Mouse (Mus musculus) myocyte (in vitro differentiated cells): Measurements from ENCODE around the gene Gramd1b. TPM values are rescaled to one million over a fixed set of nuclear protein-coding genes. Genes with fewer than 3 reads are reported as not detected.

Experiments used
- H3K27me3 ChIP-seq: one replicate; pipeline ENCODE4 v1.6.1; 2011; ENCODE audit not compliant: control insufficient read depth, insufficient read depth, insufficient read length
- H3K36me3 ChIP-seq: one replicate; pipeline ENCODE4 v1.6.1; 2011; ENCODE audit not compliant: control insufficient read depth, insufficient read depth
- H3K4me2 ChIP-seq: one replicate; pipeline ENCODE4 v1.6.1; 2011; ENCODE audit warnings: low read depth, control low read depth
- H3K4me3 ChIP-seq: one replicate; pipeline ENCODE4 v1.5.1; 2011; ENCODE audit warnings: mild to moderate bottlenecking, control low read depth, moderate library complexity
- H3K79me2 ChIP-seq: one replicate; pipeline ENCODE4 v1.6.1; 2011; ENCODE audit not compliant: control insufficient read depth, insufficient read depth
- H3ac ChIP-seq: one replicate; pipeline ENCODE4 v1.6.1; 2011; ENCODE audit not compliant: control insufficient read depth, insufficient read length
- CEBPB ChIP-seq: IDR thresholded peaks from 2 replicates; pipeline ENCODE4 v1.6.1; 2011; ENCODE audit warnings: mild to moderate bottlenecking, moderate library complexity; ENCODE audit not compliant: poor library complexity, insufficient read depth, severe bottlenecking
- E2F4 ChIP-seq: IDR thresholded peaks from one replicate; pipeline ENCODE4 v1.6.1; 2011; ENCODE audit warnings: mild to moderate bottlenecking, control low read depth, moderate library complexity; ENCODE audit not compliant: insufficient read depth
- MAX ChIP-seq: IDR thresholded peaks from one replicate; pipeline ENCODE4 v1.6.1; 2011; ENCODE audit warnings: low read depth, mild to moderate bottlenecking, control low read depth
- MYOD1 ChIP-seq, 3 experiments: IDR thresholded peaks; one replicate each; pipeline ENCODE4 v1.6.1; 2011; ENCODE audit warnings: control low read depth in 2 of 3, low read depth in 2 of 3, mild to moderate bottlenecking in 2 of 3, moderate library complexity in 1 of 3; ENCODE audit not compliant: insufficient read length in 2 of 3, control insufficient read depth in 1 of 3
- MYOG ChIP-seq, 3 experiments: IDR thresholded peaks; one replicate each; pipeline ENCODE4 v1.6.1; 2011; ENCODE audit warnings: control low read depth in 2 of 3, low read depth in 2 of 3, mild to moderate bottlenecking in 2 of 3; ENCODE audit not compliant: insufficient read length in 2 of 3, control insufficient read depth in 1 of 3, insufficient read depth in 1 of 3
- POLR2A ChIP-seq: IDR thresholded peaks from one replicate; pipeline ENCODE4 v1.6.1; 2011; ENCODE audit warnings: low read depth, mild to moderate bottlenecking, control low read depth, moderate library complexity; ENCODE audit not compliant: insufficient read length
- POLR2AphosphoS2 ChIP-seq: IDR thresholded peaks from one replicate; pipeline ENCODE4 v1.6.1; 2011; ENCODE audit warnings: low read depth, control low read depth; ENCODE audit not compliant: insufficient read length
- REST ChIP-seq: IDR thresholded peaks from one replicate; pipeline ENCODE4 v1.6.1; 2011; ENCODE audit warnings: mild to moderate bottlenecking, control low read depth, moderate library complexity; ENCODE audit not compliant: insufficient read depth, insufficient read length
- SRF ChIP-seq: IDR thresholded peaks from one replicate; pipeline ENCODE4 v1.6.1; 2011; ENCODE audit warnings: low read depth; ENCODE audit not compliant: control insufficient read depth, insufficient read length
- TCF12 ChIP-seq: IDR thresholded peaks from one replicate; pipeline ENCODE4 v1.6.1; 2011; ENCODE audit warnings: mild to moderate bottlenecking, control low read depth; ENCODE audit not compliant: poor library complexity, insufficient read depth, severe bottlenecking
- TCF3 ChIP-seq: IDR thresholded peaks from one replicate; pipeline ENCODE4 v1.6.1; 2011; ENCODE audit warnings: low read depth, control low read depth; ENCODE audit not compliant: insufficient read length
- USF1 ChIP-seq: IDR thresholded peaks from one replicate; pipeline ENCODE4 v1.6.1; 2011; ENCODE audit warnings: low read depth, mild to moderate bottlenecking, control low read depth, moderate library complexity
- polyA plus RNA-seq: library from polyadenylated mRNA; unstranded; fragments of >200 nt; fragmentation: generic; extraction: Trizol; gene quantifications from one replicate; pipeline ENCODE4 v1.2.1, GENCODE M21; 2012; ENCODE audit warnings: missing spikeins

The Gramd1b gene
- polyA plus RNA-seq, 1 experiment, result 33.9 TPM

DNA sequence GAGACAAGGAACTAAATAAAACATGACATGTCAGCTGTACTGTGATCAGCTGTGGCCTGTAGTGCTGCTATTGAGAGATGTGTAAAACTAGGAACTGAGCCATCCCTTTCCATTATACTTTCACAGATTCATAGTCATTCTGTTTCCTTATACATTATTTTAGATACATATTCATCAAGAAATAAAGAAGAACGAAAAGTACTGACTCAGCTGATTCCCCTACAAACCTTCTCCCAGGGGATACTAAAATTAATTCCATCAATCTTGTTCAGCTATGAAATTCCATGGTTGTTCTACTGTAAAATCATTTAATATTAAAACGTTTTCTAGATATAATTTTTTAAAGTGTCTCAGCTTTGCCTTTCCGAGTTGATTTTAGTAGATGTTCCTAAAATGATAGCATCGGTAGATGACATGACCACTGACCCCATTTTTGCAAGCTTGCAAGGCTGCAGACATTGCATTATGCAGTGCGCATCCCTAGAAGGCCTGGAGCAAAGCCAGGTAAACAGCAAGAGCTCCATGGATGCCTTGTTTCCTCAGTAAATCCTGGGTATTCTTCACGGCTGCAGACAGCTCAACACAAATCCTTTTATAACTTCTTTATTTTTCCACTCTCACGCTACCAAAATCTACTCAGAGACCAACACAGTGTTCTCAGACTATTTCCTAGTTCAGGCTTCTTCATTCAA is 285.1 kb downstream of the Gramd1b start:
- Histone ChIP-seq H3K27me3 (peaks cover 4% of the 10 kb centered on the region), H3K4me2 (no peak overlapping the region), H3K36me3 (no peaks in the 10 kb centered on the region), H3ac (no peak overlapping the region), H3K4me3 (no peak overlapping the region), H3K79me2 (no peaks in the 10 kb centered on the region)
- TF ChIP-seq MYOG (IDR thresholded peaks at IDR 0.05; ENCODE audit: control insufficient read depth in 1 of 3, insufficient read depth in 1 of 3, insufficient read length in 2 of 3, low read depth in 2 of 3) (no peak), POLR2AphosphoS2 (no peak), REST (no peak), MYOD1 (IDR thresholded peaks at IDR 0.05; ENCODE audit: control insufficient read depth in 1 of 3, insufficient read length in 2 of 3, low read depth in 2 of 3) (no peak), SRF (no peak)

DNA sequence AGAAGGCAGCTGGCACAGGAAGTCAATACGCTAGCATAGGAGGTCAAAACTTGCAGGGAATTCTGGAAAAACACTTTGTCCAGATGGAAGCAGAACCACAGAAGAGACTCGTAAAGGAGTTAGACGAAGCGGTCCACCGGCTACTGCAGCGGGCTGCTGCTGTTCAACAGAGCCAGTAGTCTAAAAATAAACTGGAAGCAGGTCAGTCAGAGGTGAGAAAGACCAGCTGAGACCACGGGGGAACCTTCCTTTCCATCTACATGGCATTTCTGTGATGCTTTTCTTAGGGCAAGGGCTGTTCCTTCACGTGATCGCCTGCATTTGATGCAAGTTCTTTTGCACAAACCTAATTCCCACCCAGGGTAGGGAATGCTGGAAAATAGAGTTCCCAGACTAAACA is 285.7 kb downstream of the Gramd1b start:
- H3K79me2 ChIP-seq, result no peaks in the 10 kb centered on the region
- H3K4me3 ChIP-seq, result no peak overlapping the region
- H3K4me2 ChIP-seq, result no peak overlapping the region
- H3K36me3 ChIP-seq, result no peaks in the 10 kb centered on the region
- peaks cover 4% of the 10 kb centered on the region for H3K27me3 ChIP-seq
- no peak overlapping the region for H3ac ChIP-seq
- TF ChIP-seq TCF3 (no peak), MYOG (IDR thresholded peaks at IDR 0.05; ENCODE audit: control insufficient read depth in 1 of 3, insufficient read depth in 1 of 3, insufficient read length in 2 of 3, low read depth in 2 of 3) (no peak), MYOD1 (IDR thresholded peaks at IDR 0.05; ENCODE audit: control insufficient read depth in 1 of 3, insufficient read length in 2 of 3, low read depth in 2 of 3) (no peak), MAX (no peak), TCF12 (no peak), POLR2A (no peak), CEBPB (no peak), SRF (no peak), REST (no peak), POLR2AphosphoS2 (no peak), USF1 (no peak), E2F4 (no peak)

Other genes with a start within 250 kb of the Gramd1b start
- gene Gm21915, start 139.2 kb upstream of the Gramd1b start, polyA plus RNA-seq, result not detected
- 3.8 TPM for gene Clmp, start 154.6 kb upstream of the Gramd1b start, polyA plus RNA-seq